Mouse (Mus musculus) right cerebral cortex, postnatal 4 days (tissue): ENCODE measurements around the gene Dthd1.

ENCODE experiments used
- DNase-seq: peaks from one replicate; pipeline ENCODE4 v3.0.0-alpha.2; 2022

Dthd1 gene

DNA sequence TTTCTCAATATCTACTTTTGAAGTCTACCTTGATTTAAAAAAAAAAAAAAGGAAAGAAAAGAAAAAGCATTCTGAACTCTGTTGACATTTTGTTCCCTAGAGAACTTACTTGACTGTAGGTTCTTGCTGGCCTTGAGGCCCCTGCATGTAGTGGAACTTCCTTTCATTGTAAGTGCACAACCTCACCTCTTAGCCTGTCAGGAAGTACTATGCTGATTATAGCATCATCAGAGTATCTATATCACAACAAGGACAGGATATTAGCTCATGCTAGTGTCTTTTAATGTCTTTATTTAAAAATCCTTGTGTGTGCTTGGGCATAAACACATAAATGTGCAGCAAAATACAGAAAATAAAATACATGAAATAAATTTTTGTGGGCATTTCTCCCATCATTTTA is 53.4 kb downstream of the Dthd1 start:
- no peak for DNase-seq

DNA sequence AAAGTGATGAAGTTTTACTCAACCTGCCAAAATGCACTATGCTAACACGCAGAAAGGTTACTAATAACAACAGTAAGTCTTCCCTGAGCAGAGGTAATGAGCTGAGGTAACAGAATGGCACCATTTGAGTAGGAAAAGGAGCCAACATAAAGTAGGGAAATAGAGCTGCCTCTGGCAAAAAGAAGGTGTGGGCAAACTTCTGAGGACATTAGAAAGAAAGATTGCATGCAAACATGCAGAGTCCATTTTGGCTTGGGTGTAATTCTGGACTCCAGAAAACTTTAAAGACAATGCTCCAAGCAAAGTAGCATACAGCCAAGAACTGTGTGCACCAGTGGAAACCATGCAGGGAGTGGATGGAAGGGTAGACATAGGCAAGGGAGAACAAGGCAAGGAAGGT is 65.9 kb downstream of the Dthd1 start:
- no peak for DNase-seq

- DNase-seq = peak; percentile 14
Observed at GRCm38 (mm10) chr5:62895326-62895725, 81.7 kb downstream of the Dthd1 start.

DNA sequence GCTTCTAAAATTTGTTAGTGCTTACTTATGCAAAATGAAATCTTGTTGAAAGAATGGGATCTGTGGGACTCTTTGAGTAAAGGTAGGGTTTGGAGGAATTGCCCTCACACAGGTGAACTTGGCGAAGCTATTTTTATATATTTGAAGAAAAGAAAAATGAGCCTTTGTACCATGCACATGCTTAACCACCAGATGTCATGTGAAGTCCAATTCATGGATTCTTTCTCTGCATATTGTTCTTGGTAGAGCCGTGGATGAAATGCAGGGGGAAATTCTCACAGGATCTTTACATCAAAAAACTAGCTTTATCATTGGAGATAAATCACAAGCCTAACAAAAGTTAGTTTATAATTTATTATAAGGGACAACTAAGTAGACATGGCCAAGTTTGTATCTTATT is 93.3 kb downstream of the Dthd1 start:
- no peak for DNase-seq

GRCm38 (mm10) chr5:62909074-62909473 is 95.5 kb downstream of the Dthd1 start:
- no peak for DNase-seq

DNA sequence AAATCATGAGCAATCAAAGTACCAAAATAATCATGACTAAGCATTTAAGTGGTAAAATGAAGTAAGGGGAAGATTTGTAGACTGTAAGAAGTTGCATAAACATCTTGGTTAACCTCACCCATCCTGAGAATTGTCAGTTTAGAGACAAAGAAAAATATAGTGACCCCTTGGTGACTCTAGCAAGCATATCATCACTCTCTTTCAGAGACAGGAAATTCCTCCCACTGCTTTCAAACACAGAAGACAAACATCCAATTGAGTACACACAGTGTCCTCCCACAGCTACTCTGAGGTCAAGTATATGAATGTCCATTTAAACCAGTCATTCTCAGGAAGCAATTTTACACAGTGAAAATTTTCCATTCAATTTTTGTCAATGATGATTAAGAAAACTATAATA is 111.0 kb downstream of the Dthd1 start:
- DNase-seq = no peak
